Mouse (Mus musculus): ENCODE data around the gene Chst11. TPM values are rescaled to one million over a fixed set of nuclear protein-coding genes. Genes with fewer than 3 reads are reported as not detected.

The Chst11 gene
- polyA plus RNA-seq, 1 experiment from 2014 or later: 4.1 TPM

DNA sequence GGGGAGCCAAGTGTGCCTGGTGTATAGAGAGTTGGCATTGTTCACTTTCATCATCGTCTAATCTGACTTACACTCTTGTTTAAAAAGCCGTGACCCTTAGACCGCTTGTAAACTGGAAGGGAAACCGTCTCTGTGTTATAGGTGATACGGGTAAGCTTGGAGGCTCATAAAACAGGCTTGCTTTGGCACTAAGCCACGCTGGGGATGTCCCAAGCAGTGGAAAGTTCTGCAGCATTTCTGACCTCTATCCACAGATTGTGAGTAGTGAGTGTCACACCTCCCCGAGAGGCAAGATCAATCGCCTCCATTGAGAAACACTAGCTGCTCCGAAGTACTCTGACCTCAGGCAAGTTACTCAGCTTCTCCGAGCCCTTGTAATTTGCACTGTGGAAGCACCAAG is 47.3 kb downstream of the Chst11 start:
- Histone ChIP-seq H3K27me3 (replicated peaks) (peaks cover 13% of the 10 kb centered on the region; the same call in 1 of the 2 replicates), H3K4me3 (no peak overlapping the region), H3K27ac (ENCODE audit: poor library complexity, severe bottlenecking) (no peak overlapping the region), H3K4me1 (replicated peaks) (peaks cover 39% of the 10 kb centered on the region), H3K9ac (no peak overlapping the region), H3K9me3 (replicated peaks) (no peaks in the 10 kb centered on the region), H3K36me3 (no peaks in the 10 kb centered on the region), H3K4me2 (no peak overlapping the region)
- WGBS: 55% methylated on average over 10 of the region's 10 CpGs
- ATAC-seq (ENCODE audit: insufficient number of reproducible peaks, low FRiP score): no peak

DNA sequence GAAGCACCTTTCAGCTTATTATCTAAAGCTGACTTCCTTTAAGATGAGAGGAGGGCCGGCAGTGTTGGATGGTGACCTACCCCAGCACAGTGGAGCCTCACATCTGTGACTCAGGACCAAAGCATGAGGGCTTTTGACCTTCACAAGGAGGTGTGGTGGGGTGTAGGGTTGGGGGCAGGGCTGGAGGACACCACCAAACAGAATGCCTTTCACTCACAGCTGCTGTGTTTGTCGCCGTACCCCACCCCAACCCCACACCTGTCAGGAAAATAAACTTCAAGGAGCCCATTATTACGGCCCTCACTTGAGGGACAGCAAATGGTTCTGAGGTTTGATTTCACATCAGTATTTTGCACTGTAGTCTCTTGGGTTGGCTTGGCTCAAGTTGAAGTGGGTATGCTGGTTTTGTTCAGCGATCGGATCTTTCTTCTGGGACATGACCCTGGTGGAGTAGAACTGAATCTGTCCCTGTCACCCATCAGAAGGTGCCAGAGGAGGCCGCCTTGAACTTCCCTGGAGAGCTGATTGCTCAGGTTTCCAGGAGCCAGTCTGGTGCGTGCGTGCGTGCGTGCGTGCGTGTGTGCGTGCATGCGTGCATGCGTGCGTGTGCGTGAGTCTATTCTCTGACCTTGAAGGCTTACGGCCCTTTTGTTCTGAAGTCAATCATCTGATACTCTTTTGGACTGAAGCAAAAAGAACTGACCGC is 51.2 kb downstream of the Chst11 start:
- Histone ChIP-seq H3K36me3 (no peaks in the 10 kb centered on the region), H3K4me2 (no peak overlapping the region), H3K27me3 (replicated peaks) (peaks cover 17% of the 10 kb centered on the region), H3K4me1 (replicated peaks) (peaks cover 23% of the 10 kb centered on the region), H3K27ac (ENCODE audit: poor library complexity, severe bottlenecking) (no peak overlapping the region), H3K4me3 (no peak overlapping the region), H3K9me3 (replicated peaks) (no peaks in the 10 kb centered on the region), H3K9ac (no peak overlapping the region)
- ATAC-seq (ENCODE audit: insufficient number of reproducible peaks, low FRiP score): peak; percentile 67
- 80% methylated on average over 20 of the region's 20 CpGs for WGBS

DNA sequence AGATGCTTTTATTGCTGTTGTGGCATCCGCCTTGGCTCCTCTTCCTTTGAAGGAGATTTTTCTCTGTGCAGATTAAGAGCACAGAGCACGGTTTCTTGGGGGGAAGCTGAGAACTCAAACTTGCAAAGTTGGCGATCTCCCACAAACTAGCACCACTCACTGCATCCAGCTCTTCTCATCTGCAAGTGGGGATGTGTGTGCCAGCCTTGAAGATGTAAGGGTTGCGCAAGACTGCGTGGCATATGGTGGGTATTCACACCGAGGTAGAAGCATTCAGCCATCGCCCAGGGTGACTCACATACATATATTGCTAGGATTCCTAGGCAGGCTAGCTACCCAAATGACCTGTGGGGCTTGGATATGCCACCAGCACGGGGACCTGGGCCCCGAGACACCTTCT is 52.9 kb downstream of the Chst11 start:
- H3K27me3 ChIP-seq (replicated peaks): peaks cover 13% of the 10 kb centered on the region
- H3K27ac ChIP-seq (ENCODE audit: poor library complexity, severe bottlenecking): no peak overlapping the region
- H3K9ac ChIP-seq: no peak overlapping the region
- H3K36me3 ChIP-seq: no peaks in the 10 kb centered on the region
- 88% methylated on average over 9 of the region's 9 CpGs for WGBS
- ATAC-seq (ENCODE audit: insufficient number of reproducible peaks, low FRiP score): no peak
- H3K4me1 ChIP-seq (replicated peaks): peaks cover 26% of the 10 kb centered on the region
- no peak overlapping the region for H3K4me2 ChIP-seq
- H3K9me3 ChIP-seq (replicated peaks): no peaks in the 10 kb centered on the region
- no peak overlapping the region for H3K4me3 ChIP-seq

DNA sequence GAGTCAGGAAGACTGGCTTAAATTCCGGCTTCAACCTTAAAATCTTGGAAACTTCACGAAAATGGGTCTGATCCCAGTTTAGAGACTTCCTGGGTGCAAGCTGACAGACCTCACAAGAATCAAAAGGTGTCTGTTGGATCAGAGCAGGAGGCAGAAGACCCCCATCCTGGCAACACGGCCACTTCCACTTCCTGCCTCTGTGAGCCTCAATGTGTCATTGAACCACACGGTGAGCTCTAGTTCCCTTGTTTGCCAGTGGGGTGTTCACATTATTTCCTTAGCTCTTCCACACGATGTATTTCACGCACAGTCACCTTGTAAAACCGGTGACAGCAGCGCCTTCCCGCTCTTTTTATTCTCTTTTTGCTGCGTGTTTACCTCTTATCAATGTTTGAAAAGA is 54.1 kb downstream of the Chst11 start:
- no peak overlapping the region for H3K4me2 ChIP-seq
- no peak overlapping the region for H3K9ac ChIP-seq
- ATAC-seq (ENCODE audit: insufficient number of reproducible peaks, low FRiP score): no peak
- H3K36me3 ChIP-seq: no peaks in the 10 kb centered on the region
- no peak overlapping the region for H3K27ac ChIP-seq (ENCODE audit: poor library complexity, severe bottlenecking)
- H3K9me3 ChIP-seq (replicated peaks): no peaks in the 10 kb centered on the region
- H3K27me3 ChIP-seq (replicated peaks): peaks cover 9% of the 10 kb centered on the region
- 79% methylated on average over 10 of the region's 10 CpGs for WGBS
- no peak overlapping the region for H3K4me3 ChIP-seq
- H3K4me1 ChIP-seq (replicated peaks): peaks cover 37% of the 10 kb centered on the region

DNA sequence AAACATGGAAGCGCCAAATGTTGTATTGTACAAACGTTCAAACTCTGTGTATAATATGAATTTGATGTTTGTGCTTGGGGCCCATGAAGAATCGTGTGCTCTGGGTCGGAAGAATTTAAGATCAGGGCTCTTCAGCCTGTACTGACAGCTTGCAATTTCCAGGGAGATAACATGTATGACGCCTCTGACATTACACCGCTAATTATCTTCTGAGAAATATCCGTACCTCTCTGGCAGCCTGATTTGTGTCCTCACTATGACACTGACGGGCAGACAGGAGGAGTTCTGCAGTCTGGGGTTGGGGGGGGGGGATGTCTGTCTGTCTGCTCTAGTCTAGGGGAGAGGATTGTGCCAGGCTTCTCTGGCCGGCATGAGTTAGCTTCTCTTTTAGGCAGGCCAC is 56.6 kb downstream of the Chst11 start:
- Histone ChIP-seq H3K4me2 (no peak overlapping the region), H3K9me3 (replicated peaks) (no peaks in the 10 kb centered on the region), H3K27me3 (replicated peaks) (peaks cover 9% of the 10 kb centered on the region), H3K27ac (ENCODE audit: poor library complexity, severe bottlenecking) (no peak overlapping the region), H3K4me3 (no peak overlapping the region), H3K36me3 (no peaks in the 10 kb centered on the region), H3K4me1 (replicated peaks) (peaks cover 28% of the 10 kb centered on the region), H3K9ac (no peak overlapping the region)
- ATAC-seq (ENCODE audit: insufficient number of reproducible peaks, low FRiP score): no peak; the same call in 1 of the 2 replicates
- 55% methylated on average over 9 of the region's 9 CpGs for WGBS

DNA sequence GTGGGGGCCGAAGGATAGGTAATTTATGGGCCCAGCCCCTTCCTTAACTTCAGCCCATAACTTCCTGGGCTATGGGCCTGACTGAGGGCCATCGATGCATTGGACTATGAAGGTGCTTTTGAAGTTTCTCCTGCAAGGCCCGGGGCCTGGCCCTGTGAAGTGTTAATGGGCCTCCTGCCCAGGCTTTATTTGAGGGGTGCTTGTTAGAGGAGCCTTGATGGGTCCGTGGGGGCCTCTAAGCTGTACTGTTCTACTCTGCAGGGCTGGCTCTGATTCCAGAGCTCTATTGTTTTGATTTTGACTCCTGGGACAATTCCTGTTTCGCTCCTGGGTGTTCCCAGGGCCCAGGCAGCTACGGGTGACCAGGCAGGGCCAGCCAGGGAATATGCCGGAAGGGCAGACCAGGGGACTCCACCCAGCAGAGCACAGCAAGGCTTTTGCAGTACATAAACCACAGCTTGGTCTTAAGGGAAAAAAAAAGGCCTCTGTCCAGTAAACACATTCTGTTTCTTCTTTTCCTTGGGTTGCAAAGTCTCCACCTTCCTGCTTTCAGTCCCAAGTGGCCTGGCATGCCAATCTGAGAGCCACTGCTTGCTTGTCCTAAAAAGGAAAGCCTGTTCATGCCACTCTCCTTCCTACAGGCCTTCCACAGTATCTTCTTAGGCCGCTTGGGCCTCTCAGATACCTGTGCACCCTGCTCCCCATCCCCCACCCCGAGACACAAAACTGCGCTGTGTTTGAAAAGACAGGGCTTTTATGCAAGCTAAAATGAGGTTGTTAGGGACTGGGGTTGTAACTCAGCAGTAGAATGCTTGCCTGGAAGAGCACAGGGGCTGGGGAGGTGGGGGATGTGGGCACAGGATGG is 57.5 kb downstream of the Chst11 start:
- H3K27me3 ChIP-seq (replicated peaks): peaks cover 7% of the 10 kb centered on the region
- H3K36me3 ChIP-seq: no peaks in the 10 kb centered on the region
- ATAC-seq (ENCODE audit: insufficient number of reproducible peaks, low FRiP score): no peak
- H3K9ac ChIP-seq: peak overlapping the region; percentile 33; the same call in 1 of the 2 replicates
- no peak overlapping the region for H3K4me2 ChIP-seq
- no peak overlapping the region for H3K4me3 ChIP-seq
- 49% methylated on average over 10 of the region's 10 CpGs for whole genome bisulfite sequencing
- H3K9me3 ChIP-seq (replicated peaks): no peaks in the 10 kb centered on the region
- H3K27ac ChIP-seq (ENCODE audit: poor library complexity, severe bottlenecking): peak overlapping the region; percentile 67
- peaks cover 28% of the 10 kb centered on the region for H3K4me1 ChIP-seq (replicated peaks)

DNA sequence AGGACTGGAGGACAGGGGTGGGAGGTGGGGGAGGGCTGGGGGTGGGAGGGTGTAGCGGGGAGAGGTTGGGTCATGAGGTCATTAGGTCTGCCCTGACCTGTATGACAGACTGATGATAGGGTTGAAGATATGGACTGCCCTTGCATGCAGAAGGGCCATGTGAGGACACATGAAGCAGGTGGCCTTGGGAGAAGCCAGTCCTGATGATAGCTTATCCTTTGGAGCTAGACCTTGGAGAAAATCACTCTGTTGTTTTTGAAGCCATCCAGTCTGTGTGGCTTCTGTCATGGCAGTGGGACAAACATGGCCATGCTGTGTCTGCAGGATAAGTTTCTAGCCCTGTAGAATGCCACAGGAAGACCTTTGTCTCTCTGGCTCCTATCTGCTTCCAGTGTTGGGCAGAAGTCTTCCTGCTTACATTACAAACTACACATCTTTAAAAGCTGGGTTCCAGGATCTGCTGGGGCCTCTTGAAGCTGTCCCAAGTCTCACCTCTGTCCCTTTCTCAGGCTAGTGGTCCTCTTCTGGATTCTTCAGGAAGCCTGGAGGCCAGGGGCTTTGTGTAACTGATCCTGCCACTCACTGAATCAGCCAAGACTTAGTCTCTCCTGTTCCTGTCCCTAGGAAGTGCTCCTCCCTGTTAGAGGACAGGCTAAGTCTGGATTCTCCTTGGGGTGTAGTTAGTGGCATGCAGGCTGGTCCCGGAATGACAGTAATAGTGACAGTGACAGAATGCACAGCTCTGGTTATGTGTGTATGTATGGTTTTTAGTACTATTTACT is 58.4 kb downstream of the Chst11 start:
- no peak for ATAC-seq (ENCODE audit: insufficient number of reproducible peaks, low FRiP score)
- Histone ChIP-seq H3K4me2 (no peak overlapping the region), H3K4me3 (no peak overlapping the region), H3K4me1 (replicated peaks) (peaks cover 29% of the 10 kb centered on the region), H3K9ac (peak overlapping the region; percentile 13; the same call in 1 of the 2 replicates), H3K27me3 (replicated peaks) (no peaks in the 10 kb centered on the region), H3K27ac (ENCODE audit: poor library complexity, severe bottlenecking) (peak overlapping the region; percentile 67), H3K9me3 (replicated peaks) (no peaks in the 10 kb centered on the region; the same call in 1 of the 2 replicates), H3K36me3 (peaks cover 3% of the 10 kb centered on the region; the same call in 1 of the 2 replicates)
- WGBS: 41% methylated on average over 2 of the region's 2 CpGs

DNA sequence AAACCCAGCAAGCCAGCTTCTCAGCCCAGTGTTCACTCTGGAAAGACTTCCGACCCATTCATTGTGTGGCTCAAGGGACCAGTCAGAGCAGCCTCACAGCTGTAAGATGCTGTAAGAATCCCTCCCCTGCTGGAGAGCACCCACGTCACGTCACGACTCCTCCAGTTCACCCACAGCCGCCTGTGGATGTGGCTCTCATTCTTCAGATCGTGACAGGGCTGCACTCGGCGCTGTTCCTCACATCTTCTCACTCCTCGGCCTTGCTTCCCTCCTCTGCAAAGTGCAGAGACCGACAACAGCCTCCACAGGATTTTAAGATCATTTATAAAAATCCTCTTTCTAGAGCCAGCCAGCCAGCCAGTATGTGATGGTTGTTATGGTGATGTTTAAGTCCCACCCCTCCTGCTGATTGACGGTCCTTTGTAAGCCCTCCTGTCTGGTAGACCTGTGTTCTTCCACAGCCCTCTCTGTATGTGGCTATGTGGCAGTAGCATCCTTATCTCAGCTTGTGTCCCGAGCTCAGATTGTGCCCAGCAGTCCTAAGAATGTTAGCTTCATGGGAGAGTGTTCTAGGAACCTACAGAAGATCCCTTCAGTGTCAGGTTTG is 64.0 kb downstream of the Chst11 start:
- 62% methylated on average over 12 of the region's 12 CpGs for WGBS
- no peak overlapping the region for H3K4me2 ChIP-seq
- H3K27ac ChIP-seq (ENCODE audit: poor library complexity, severe bottlenecking): no peak overlapping the region
- H3K9me3 ChIP-seq (replicated peaks): no peaks in the 10 kb centered on the region; the same call in 1 of the 2 replicates
- ATAC-seq (ENCODE audit: insufficient number of reproducible peaks, low FRiP score): no peak
- H3K4me3 ChIP-seq: no peak overlapping the region
- H3K9ac ChIP-seq: no peak overlapping the region
- H3K27me3 ChIP-seq (replicated peaks): no peaks in the 10 kb centered on the region
- H3K36me3 ChIP-seq: peaks cover 4% of the 10 kb centered on the region; the same call in 1 of the 2 replicates
- peaks cover 27% of the 10 kb centered on the region for H3K4me1 ChIP-seq (replicated peaks)

DNA sequence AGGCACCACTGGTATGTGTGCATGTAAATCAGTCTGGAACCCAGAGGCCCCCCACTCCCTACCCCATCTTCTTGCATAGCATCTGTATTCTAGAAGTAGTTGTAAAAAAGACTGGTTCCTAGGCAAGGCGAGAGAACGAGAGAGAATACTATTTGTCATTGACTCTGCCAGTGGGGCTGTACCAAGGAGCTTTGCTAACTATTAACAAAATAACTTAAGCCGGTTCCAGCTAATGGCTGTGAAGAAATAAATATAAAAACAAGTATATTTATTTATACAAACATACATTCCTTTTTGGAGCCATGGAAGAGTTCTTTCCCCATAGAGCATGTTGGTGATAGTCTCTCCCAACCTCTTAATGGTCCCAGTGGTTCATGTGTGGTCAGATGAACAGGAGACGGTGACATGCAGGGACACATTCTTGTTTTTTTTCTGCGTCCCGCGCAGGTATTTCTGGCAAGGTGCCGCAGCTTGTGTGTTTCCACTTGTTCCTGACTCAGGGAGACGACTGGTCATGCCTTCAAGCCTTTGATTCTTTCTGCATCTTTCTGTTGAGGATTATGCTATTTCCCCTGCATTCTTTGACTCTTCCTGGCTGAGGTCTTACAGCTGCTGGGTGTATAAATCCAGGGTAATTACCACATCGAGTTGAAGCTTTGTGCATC is 68.7 kb downstream of the Chst11 start:
- no peak for ATAC-seq (ENCODE audit: insufficient number of reproducible peaks, low FRiP score)
- 86% methylated on average over 10 of the region's 10 CpGs for WGBS

DNA sequence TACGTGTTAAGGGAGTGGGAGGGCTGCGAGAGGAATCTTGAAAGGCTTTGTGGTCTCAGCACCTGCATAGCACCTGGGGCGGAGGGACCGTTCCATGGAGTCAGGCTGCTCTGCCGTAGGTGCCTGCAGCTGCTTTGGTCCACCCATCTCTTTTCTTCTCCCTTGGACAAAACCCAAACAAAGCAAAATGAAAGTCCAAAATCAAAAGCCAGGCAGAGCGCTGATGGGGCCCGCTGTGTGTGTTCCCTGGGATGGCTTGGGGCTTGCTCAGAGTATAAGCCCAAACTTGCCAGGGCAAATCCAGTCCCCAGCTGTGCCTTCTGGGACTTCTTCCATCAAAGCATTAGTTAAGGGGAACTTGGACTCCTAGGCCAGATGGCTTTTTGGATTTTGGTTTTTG is 71.0 kb downstream of the Chst11 start:
- Histone ChIP-seq H3K4me3 (no peak overlapping the region), H3K9me3 (replicated peaks) (no peaks in the 10 kb centered on the region), H3K36me3 (no peaks in the 10 kb centered on the region), H3K4me1 (replicated peaks) (peaks cover 45% of the 10 kb centered on the region), H3K9ac (no peak overlapping the region), H3K27me3 (replicated peaks) (no peaks in the 10 kb centered on the region), H3K4me2 (no peak overlapping the region), H3K27ac (ENCODE audit: poor library complexity, severe bottlenecking) (no peak overlapping the region)
- no peak for ATAC-seq (ENCODE audit: insufficient number of reproducible peaks, low FRiP score)
- 81% methylated on average over 7 of the region's 7 CpGs for WGBS

More for the DNA sequence above, 68.7 kb downstream of the Chst11 start:
- Histone ChIP-seq H3K9me3 (replicated peaks) (no peaks in the 10 kb centered on the region), H3K27ac (ENCODE audit: poor library complexity, severe bottlenecking) (no peak overlapping the region), H3K27me3 (replicated peaks) (no peaks in the 10 kb centered on the region), H3K4me2 (no peak overlapping the region), H3K4me1 (replicated peaks) (peaks cover 35% of the 10 kb centered on the region), H3K4me3 (no peak overlapping the region), H3K36me3 (no peaks in the 10 kb centered on the region), H3K9ac (no peak overlapping the region)
